In genomic region chr1:175032015-175032414, GRCm38 (mm10) we compare ENCODE assay signal across 18 mouse cellular contexts.
DNase-seq lines count a peak whose midpoint lies in the region; ATAC-seq and TF ChIP-seq lines count a peak whose summit lies in the region.
"Had no signal": no experiment of that assay in that cellular context is flagged by ENCODE, and none has a peak within 500 bp of the region (broad histone marks: within the 10 kb centered on the region; RNA-seq: fewer than 3 reads in every experiment).

No protein-coding gene starts in this region.

- TF ChIP-seq CTCF in intestine, postnatal 0 days (IDR thresholded peaks at IDR 0.05; ENCODE audit: low read depth): no peak

- H3K9ac ChIP-seq in neural tube, embryonic 11.5 days (ENCODE audit: low read length): no peak overlapping the region
- H3K9ac ChIP-seq in neural tube, embryonic 15.5 days (replicated peaks): no peak overlapping the region
- no peak overlapping the region for H3K9ac ChIP-seq in midbrain, embryonic 15.5 days
- H3K9ac ChIP-seq in intestine, postnatal 0 days (ENCODE audit: low read depth, low read length): no peak overlapping the region
- H3K9ac ChIP-seq: embryonic facial prominence, embryonic 12.5 days; hindbrain, embryonic 15.5 days; limb, embryonic 15.5 days had no signal

- H3K4me3 ChIP-seq in neural tube, embryonic 11.5 days (ENCODE audit: low read depth, low read length): no peak overlapping the region
- H3K4me3 ChIP-seq in neural tube, embryonic 15.5 days (replicated peaks): no peak overlapping the region
- H3K4me3 ChIP-seq in midbrain, embryonic 15.5 days: no peak overlapping the region
- H3K4me3 ChIP-seq in intestine, postnatal 0 days (ENCODE audit: low read depth, low read length): no peak overlapping the region
- H3K4me3 ChIP-seq: embryonic facial prominence, embryonic 12.5 days; hindbrain, embryonic 15.5 days; limb, embryonic 15.5 days; megakaryocyte, embryonic 14.5 days; myocyte had no signal

- H3K27me3 ChIP-seq in neural tube, embryonic 11.5 days (ENCODE audit: control insufficient read depth, insufficient read depth, low read length): no peaks in the 10 kb centered on the region
- H3K27me3 ChIP-seq in neural tube, embryonic 15.5 days (replicated peaks): no peaks in the 10 kb centered on the region
- H3K27me3 ChIP-seq in midbrain, embryonic 15.5 days (replicated peaks): no peaks in the 10 kb centered on the region
- H3K27me3 ChIP-seq in intestine, postnatal 0 days (replicated peaks; ENCODE audit: control insufficient read depth, insufficient read depth, low read length): no peaks in the 10 kb centered on the region
- H3K27me3 ChIP-seq: embryonic facial prominence, embryonic 12.5 days; hindbrain, embryonic 15.5 days; limb, embryonic 15.5 days; megakaryocyte, embryonic 14.5 days had no signal

- 36% methylated on average over 6 of the region's 6 CpGs for WGBS in neural tube, embryonic 11.5 days
- 21% methylated on average over 6 of the region's 6 CpGs for WGBS in neural tube, embryonic 15.5 days
- 40% methylated on average over 6 of the region's 6 CpGs for WGBS in midbrain, embryonic 15.5 days
- WGBS in intestine, postnatal 0 days: 64% methylated on average over 6 of the region's 6 CpGs

- H3K4me1 ChIP-seq in neural tube, embryonic 11.5 days (ENCODE audit: control insufficient read depth, insufficient read depth, low read length): peaks cover 5% of the 10 kb centered on the region; the same call in 1 of the 2 replicates
- H3K4me1 ChIP-seq in neural tube, embryonic 15.5 days: peaks cover 9% of the 10 kb centered on the region
- H3K4me1 ChIP-seq in midbrain, embryonic 15.5 days: peaks cover 7% of the 10 kb centered on the region; the same call in 1 of the 2 replicates
- no peaks in the 10 kb centered on the region for H3K4me1 ChIP-seq in intestine, postnatal 0 days (replicated peaks; ENCODE audit: control insufficient read depth, insufficient read depth, low read length)
- H3K4me1 ChIP-seq: megakaryocyte, embryonic 14.5 days had no signal

- no peaks in the 10 kb centered on the region for H3K36me3 ChIP-seq in neural tube, embryonic 11.5 days (ENCODE audit: control insufficient read depth, insufficient read depth, low read length)
- no peaks in the 10 kb centered on the region for H3K36me3 ChIP-seq in neural tube, embryonic 15.5 days
- no peaks in the 10 kb centered on the region for H3K36me3 ChIP-seq in midbrain, embryonic 15.5 days (replicated peaks)
- H3K36me3 ChIP-seq in intestine, postnatal 0 days (ENCODE audit: control insufficient read depth, insufficient read depth): no peaks in the 10 kb centered on the region
- H3K36me3 ChIP-seq: embryonic facial prominence, embryonic 12.5 days; hindbrain, embryonic 15.5 days; limb, embryonic 15.5 days had no signal

- H3K9me3 ChIP-seq in neural tube, embryonic 11.5 days (ENCODE audit: control insufficient read depth, low read length): no peaks in the 10 kb centered on the region
- no peaks in the 10 kb centered on the region for H3K9me3 ChIP-seq in neural tube, embryonic 15.5 days (replicated peaks)
- H3K9me3 ChIP-seq in midbrain, embryonic 15.5 days: no peaks in the 10 kb centered on the region
- H3K9me3 ChIP-seq in intestine, postnatal 0 days (ENCODE audit: control insufficient read depth): no peaks in the 10 kb centered on the region
- H3K9me3 ChIP-seq: embryonic facial prominence, embryonic 12.5 days; hindbrain, embryonic 15.5 days; limb, embryonic 15.5 days; megakaryocyte, embryonic 14.5 days had no signal

- DNase-seq in frontal cortex, adult 2 months (ENCODE audit: extremely low spot score in 1 of 2, low spot score in 1 of 2): no peak
- DNase-seq in neural tube, embryonic 11.5 days (ENCODE audit: low spot score): peak; percentile 14
- no peak for DNase-seq in layer of hippocampus, postnatal 14 days (ENCODE audit: low spot score in 2 of 2)
- DNase-seq: cerebellum, postnatal 25 days; gastrocnemius, postnatal 10 days; kidney, adult 18-20 months; kidney, postnatal 14 days; lung, postnatal 14 days; thymus, postnatal 25 days had no signal

- peak; percentile 54 for ATAC-seq in frontal cortex, adult (ENCODE audit: low TSS enrichment)
- ATAC-seq in neural tube, embryonic 11.5 days (ENCODE audit: insufficient read depth, low FRiP score, low TSS enrichment): 0 out of 2 replicates have a peak, but pooled peaks have one; percentile 8
- ATAC-seq in neural tube, embryonic 15.5 days (ENCODE audit: low FRiP score): no peak
- ATAC-seq in midbrain, embryonic 15.5 days (replicated peaks): 0 out of 2 replicates have a peak, but pooled peaks have one; percentile 57
- no peak for ATAC-seq in intestine, postnatal 0 days

- H3K27ac ChIP-seq in neural tube, embryonic 11.5 days (ENCODE audit: low read depth, low read length): no peak overlapping the region
- no peak overlapping the region for H3K27ac ChIP-seq in neural tube, embryonic 15.5 days (replicated peaks)
- no peak overlapping the region for H3K27ac ChIP-seq in midbrain, embryonic 15.5 days
- no peak overlapping the region for H3K27ac ChIP-seq in intestine, postnatal 0 days (ENCODE audit: low read depth, low read length)
- H3K27ac ChIP-seq: embryonic facial prominence, embryonic 12.5 days; hindbrain, embryonic 15.5 days; limb, embryonic 15.5 days had no signal

- no peak overlapping the region for H3K4me2 ChIP-seq in neural tube, embryonic 11.5 days (ENCODE audit: low read depth)
- H3K4me2 ChIP-seq in neural tube, embryonic 15.5 days: no peak overlapping the region
- no peak overlapping the region for H3K4me2 ChIP-seq in midbrain, embryonic 15.5 days
- H3K4me2 ChIP-seq in intestine, postnatal 0 days (replicated peaks; ENCODE audit: low read depth): no peak overlapping the region
- H3K4me2 ChIP-seq: embryonic facial prominence, embryonic 12.5 days; hindbrain, embryonic 15.5 days; limb, embryonic 15.5 days had no signal

Comparison
In these comparisons a context has a peak if more than half of its experiments do, and no peak if none do; other contexts are left out.
1. ATAC-seq: peak in frontal cortex, adult (single experiment), neural tube, embryonic 11.5 days (single experiment) and midbrain, embryonic 15.5 days (single experiment); none in neural tube, embryonic 15.5 days (single experiment) and intestine, postnatal 0 days (single experiment).